Mouse (Mus musculus) spleen, adult 2 months (tissue): ENCODE data around the gene Cacng7.
A peak's percentile ranks its signal among the peaks of the same experiment; 100 is the strongest.

Source experiments
- CTCF ChIP-seq: fragments of 200-500 bp; IDR thresholded peaks from 2 replicates; pipeline ENCODE4 v1.5.1; 2011; ENCODE audit warnings: mild to moderate bottlenecking, inconsistent platforms; ENCODE audit not compliant: insufficient read depth, insufficient read length, insufficient replicate concordance; ENCODE audit errors: extremely low read depth
- POLR2A ChIP-seq: fragments of 200-500 bp; IDR thresholded peaks from 2 replicates; pipeline ENCODE4 v1.6.1; 2011; ENCODE audit warnings: low read depth, low read length, inconsistent platforms

- no peak for TF ChIP-seq POLR2A
- peak; percentile 85; the same call in 1 of the 2 replicates for TF ChIP-seq CTCF
Measured at GRCm38 (mm10) chr7:3329776-3330546, 2.8 kb upstream of the Cacng7 start.
